Mouse (Mus musculus): Measurements from ENCODE around the gene Eml6.

DNA sequence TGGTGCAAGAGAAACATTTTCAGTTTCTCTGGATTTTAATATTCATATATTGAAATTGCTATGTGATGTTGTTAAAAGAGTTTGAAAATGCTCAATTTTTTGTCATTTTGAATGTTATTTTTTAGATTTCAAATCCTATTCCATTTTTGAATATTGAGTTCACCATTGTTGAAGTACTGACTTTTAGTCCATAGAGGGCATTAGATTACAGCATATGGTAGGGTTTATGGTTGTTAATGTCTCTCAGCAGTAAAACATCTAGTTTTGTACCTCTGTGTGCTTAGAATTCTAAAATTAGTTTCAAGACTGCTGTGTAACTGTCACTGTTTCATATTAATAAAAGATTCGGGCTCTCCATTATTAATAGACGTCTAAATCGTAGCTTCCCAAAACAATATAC, 310.3 kb downstream of the Eml6 start:
- no peak for TF ChIP-seq CTCF (IDR thresholded peaks at IDR 0.05; ENCODE audit: low read depth, low read length)
- TF ChIP-seq EP300 (IDR thresholded peaks at IDR 0.05; ENCODE audit: insufficient read depth, low read depth, low read length) = no peak
- no peak for TF ChIP-seq POLR2A (IDR thresholded peaks at IDR 0.05; ENCODE audit: insufficient read depth, low read length)

Data from ES-Bruce4 (cell line).